Mouse (Mus musculus) thymus, postnatal 25 days (tissue): Measurements from ENCODE around the gene Cdh13.

ENCODE experiments used
- DNase-seq: peaks from one replicate; pipeline ENCODE4 v3.0.0; 2022

Gene Cdh13

GRCm38 (mm10) chr8:118309106-118309505, 25.6 kb downstream of the Cdh13 start:
- no peak for DNase-seq

GRCm38 (mm10) chr8:118313426-118314187, 30.1 kb downstream of the Cdh13 start:
- DNase-seq = no peak

- no peak for DNase-seq
Measured at GRCm38 (mm10) chr8:118314188-118314563, 30.6 kb downstream of the Cdh13 start.

GRCm38 (mm10) chr8:118314932-118315331, 31.4 kb downstream of the Cdh13 start:
- no peak for DNase-seq

- DNase-seq = no peak
Measured at GRCm38 (mm10) chr8:118316440-118316839, 32.9 kb downstream of the Cdh13 start.

GRCm38 (mm10) chr8:118320566-118320965, 37.0 kb downstream of the Cdh13 start:
- DNase-seq = no peak

GRCm38 (mm10) chr8:118323421-118323820, 39.9 kb downstream of the Cdh13 start:
- no peak for DNase-seq

- DNase-seq = no peak
Measured at GRCm38 (mm10) chr8:118334933-118335332, 51.4 kb downstream of the Cdh13 start.

- no peak for DNase-seq
Measured at GRCm38 (mm10) chr8:118339711-118340110, 56.2 kb downstream of the Cdh13 start.

- DNase-seq = no peak
Measured at GRCm38 (mm10) chr8:118343267-118343666, 59.7 kb downstream of the Cdh13 start.

- DNase-seq = no peak
Measured at GRCm38 (mm10) chr8:118348710-118349489, 65.4 kb downstream of the Cdh13 start.

GRCm38 (mm10) chr8:118350136-118350535, 66.6 kb downstream of the Cdh13 start:
- DNase-seq = no peak

- DNase-seq = no peak
Measured at GRCm38 (mm10) chr8:118353022-118353421, 69.5 kb downstream of the Cdh13 start.

- no peak for DNase-seq
Measured at GRCm38 (mm10) chr8:118357067-118357466, 73.5 kb downstream of the Cdh13 start.

- DNase-seq = no peak
Measured at GRCm38 (mm10) chr8:118357596-118357995, 74.1 kb downstream of the Cdh13 start.

- no peak for DNase-seq
Measured at GRCm38 (mm10) chr8:118363781-118364180, 80.2 kb downstream of the Cdh13 start.

GRCm38 (mm10) chr8:118373092-118373491, 89.6 kb downstream of the Cdh13 start:
- DNase-seq = no peak

- no peak for DNase-seq
Measured at GRCm38 (mm10) chr8:118374738-118375137, 91.2 kb downstream of the Cdh13 start.

GRCm38 (mm10) chr8:118376791-118377190, 93.3 kb downstream of the Cdh13 start:
- no peak for DNase-seq

- no peak for DNase-seq
Measured at GRCm38 (mm10) chr8:118378985-118379384, 95.5 kb downstream of the Cdh13 start.

GRCm38 (mm10) chr8:118379657-118380056, 96.1 kb downstream of the Cdh13 start:
- DNase-seq = no peak

GRCm38 (mm10) chr8:118380058-118380457, 96.5 kb downstream of the Cdh13 start:
- DNase-seq = no peak

- DNase-seq = no peak
Measured at GRCm38 (mm10) chr8:118380782-118381181, 97.2 kb downstream of the Cdh13 start.

- DNase-seq = no peak
Measured at GRCm38 (mm10) chr8:118381641-118382040, 98.1 kb downstream of the Cdh13 start.
